Mouse (Mus musculus) megakaryocyte, embryonic 14.5 days (primary cell): ENCODE results near the gene Cdkl1.

Experiments used
- FLI1 ChIP-seq: IDR thresholded peaks from 2 replicates; pipeline ENCODE4 v1.6.1; 2012; ENCODE audit warnings: low read length, inconsistent platforms, mixed read lengths
- GATA1 ChIP-seq: IDR thresholded peaks from 3 replicates; pipeline ENCODE4 v1.6.1; 2012; ENCODE audit warnings: mixed read lengths, low read length, inconsistent platforms, borderline replicate concordance

- TF ChIP-seq FLI1 (no peak), GATA1 (no peak)
Observed at GRCm38 (mm10) chr12:69698352-69698751, 92.7 kb downstream of the Cdkl1 start.
